Mouse (Mus musculus) midbrain, postnatal 0 days (tissue): Measurements from ENCODE around the gene Rasgef1b. TPM values are rescaled to one million over a fixed set of nuclear protein-coding genes. Genes with fewer than 3 reads are reported as not detected.

Experiments
- ATAC-seq: fragments of 200-750 bp; cut with Nextera tagmentation; 2 replicates; pipeline ENCODE4 v1.8.0; 2017; ENCODE audit warnings: moderate number of reproducible peaks, mild to moderate bottlenecking, moderate TSS enrichment, moderate library complexity; ENCODE audit not compliant: low FRiP score
- DNase-seq: peaks from one replicate; pipeline ENCODE4 v3.0.0-alpha.2; 2015; ENCODE audit warnings: low spot score
- H3K27ac ChIP-seq: fragments of 300-500 bp; sonication (generic); 2 replicates; pipeline ENCODE4 v1.5.1; 2014; ENCODE audit warnings: low read depth, mild to moderate bottlenecking, low read length, mixed read lengths
- H3K27me3 ChIP-seq: fragments of 300-500 bp; sonication (generic); 2 replicates; pipeline ENCODE4 v1.6.1; 2014; ENCODE audit warnings: low read length, control low read depth, mixed read lengths; ENCODE audit not compliant: insufficient read depth
- H3K36me3 ChIP-seq: fragments of 300-500 bp; sonication (generic); 2 replicates; pipeline ENCODE4 v1.6.1; 2014; ENCODE audit warnings: low read length, control low read depth, mixed read lengths; ENCODE audit not compliant: insufficient read depth
- H3K4me1 ChIP-seq: fragments of 300-500 bp; sonication (generic); 2 replicates; pipeline ENCODE4 v1.6.1; 2014; ENCODE audit warnings: mild to moderate bottlenecking, control low read depth, antibody characterized with exemption, low read length, mixed read lengths; ENCODE audit not compliant: insufficient read depth
- H3K4me2 ChIP-seq: fragments of 300-500 bp; sonication (generic); 2 replicates; pipeline ENCODE4 v1.6.1; 2014; ENCODE audit warnings: low read depth, mild to moderate bottlenecking, low read length, mixed read lengths; ENCODE audit not compliant: poor library complexity, severe bottlenecking
- H3K4me3 ChIP-seq: fragments of 300-500 bp; sonication (generic); 2 replicates; pipeline ENCODE4 v1.5.1; 2014; ENCODE audit warnings: low read depth, mild to moderate bottlenecking, low read length, moderate library complexity
- H3K9ac ChIP-seq: fragments of 300-500 bp; sonication (generic); replicated peaks from 2 replicates; pipeline ENCODE4 v1.6.1; 2014; ENCODE audit warnings: mild to moderate bottlenecking, low read length, moderate library complexity, mixed read lengths; ENCODE audit not compliant: poor library complexity, severe bottlenecking
- H3K9me3 ChIP-seq: fragments of 300-500 bp; sonication (generic); 2 replicates; pipeline ENCODE4 v1.6.1; 2016; ENCODE audit warnings: low read length, control low read depth
- CTCF ChIP-seq: IDR thresholded peaks from 2 replicates; pipeline ENCODE4 v1.5.1; 2016; ENCODE audit warnings: antibody characterized with exemption, mild to moderate bottlenecking
- WGBS: fragments of 180-500 bp; shearing (Covaris S2); extraction: QIAGEN DNeasy Blood & Tissue Kit; methylation state at CpG from one replicate; pipeline ENCODE4 v1.1.7; 2014; 5-methylcytosine and 5-hydroxymethylcytosine counted together
- polyA plus RNA-seq: library from polyadenylated mRNA; unstranded; fragments of >200 nt; fragmentation: Nextera tagmentation; extraction: Ambion mirVana; gene quantifications from 2 replicates; pipeline ENCODE4 v1.2.1, GENCODE M21; 2015
- total RNA-seq: library from RNA; depleted of rRNA; stranded (reverse); fragments of >200 nt; gene quantifications from 2 replicates; pipeline ENCODE4 v1.2.3, GENCODE M21; 2014

Rasgef1b gene
- total and polyA plus RNA-seq, 2 experiments from 2014 or later = 36.0 to 44.6 TPM

DNA sequence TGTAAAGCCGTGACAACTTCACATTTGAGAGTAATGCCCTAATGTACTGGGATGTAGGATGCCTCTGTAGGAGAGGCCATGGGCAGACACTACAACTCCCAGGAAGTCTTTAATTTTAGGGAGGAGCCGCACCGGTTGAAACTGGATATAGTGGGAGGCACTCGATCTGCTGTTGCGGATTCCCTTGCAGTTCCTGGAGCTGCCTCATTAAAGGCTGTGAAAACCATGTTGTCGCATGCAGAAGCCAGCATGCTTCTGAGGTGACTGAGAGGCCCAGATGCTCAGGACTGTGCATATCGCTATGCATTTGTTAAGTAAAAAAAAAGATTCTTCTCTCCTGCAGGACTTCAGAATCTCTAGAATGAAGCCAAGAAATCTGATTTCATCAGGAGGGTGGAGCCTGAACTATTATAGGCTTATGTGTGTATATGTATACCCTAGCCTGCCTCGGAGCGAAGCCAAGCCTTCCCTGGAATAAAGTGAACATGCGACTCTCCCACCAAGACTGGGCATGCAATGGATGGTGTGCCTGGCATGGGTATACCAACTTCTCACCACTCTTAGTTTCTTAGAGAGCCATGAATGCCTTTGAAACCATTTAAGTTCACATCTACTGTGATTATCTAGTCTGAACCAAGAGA is 130.3 kb downstream of the Rasgef1b start:
- Histone ChIP-seq H3K4me3 (no peak overlapping the region), H3K27ac (0 out of 2 replicates have a peak overlapping the region, but pooled peaks have one; percentile 43), H3K4me1 (no peaks in the 10 kb centered on the region; the same call in none of the 2 replicates), H3K36me3 (no peaks in the 10 kb centered on the region), H3K27me3 (no peaks in the 10 kb centered on the region), H3K9me3 (no peaks in the 10 kb centered on the region), H3K9ac (no peak overlapping the region), H3K4me2 (no peak overlapping the region)
- ATAC-seq = peak; percentile 75
- WGBS = 52% methylated on average over 10 of the region's 10 CpGs
- peak; percentile 63 for DNase-seq
- TF ChIP-seq CTCF = peak; percentile 24; the same call in 1 of the 2 replicates

DNA sequence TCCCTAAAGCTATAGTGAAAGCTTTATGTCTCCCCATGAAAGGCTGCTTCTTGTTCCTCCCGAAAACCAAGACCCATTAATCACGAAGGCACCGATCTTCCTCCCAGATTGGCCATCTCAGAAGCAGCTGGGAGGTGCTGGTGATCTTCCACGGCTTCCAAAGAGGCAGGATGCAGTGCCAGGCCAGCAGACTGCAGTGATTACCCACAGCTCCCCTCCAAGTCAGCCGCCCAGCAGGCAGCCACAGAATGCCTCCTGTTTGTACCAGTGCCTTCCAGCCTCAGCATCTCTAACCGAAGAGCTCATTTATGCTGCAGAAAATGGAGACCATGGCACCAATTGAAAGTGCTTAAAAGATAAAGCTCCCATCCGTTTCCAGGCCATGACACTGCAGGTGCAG is 131.2 kb downstream of the Rasgef1b start:
- Histone ChIP-seq H3K27ac (peak overlapping the region; percentile 8), H3K9ac (no peak overlapping the region), H3K9me3 (no peaks in the 10 kb centered on the region), H3K36me3 (no peaks in the 10 kb centered on the region), H3K4me1 (no peaks in the 10 kb centered on the region; the same call in none of the 2 replicates), H3K4me2 (no peak overlapping the region), H3K4me3 (no peak overlapping the region), H3K27me3 (no peaks in the 10 kb centered on the region)
- WGBS = 40% methylated on average over 7 of the region's 7 CpGs
- ATAC-seq (no peak), DNase-seq (peak; percentile 75)
- TF ChIP-seq CTCF = no peak

DNA sequence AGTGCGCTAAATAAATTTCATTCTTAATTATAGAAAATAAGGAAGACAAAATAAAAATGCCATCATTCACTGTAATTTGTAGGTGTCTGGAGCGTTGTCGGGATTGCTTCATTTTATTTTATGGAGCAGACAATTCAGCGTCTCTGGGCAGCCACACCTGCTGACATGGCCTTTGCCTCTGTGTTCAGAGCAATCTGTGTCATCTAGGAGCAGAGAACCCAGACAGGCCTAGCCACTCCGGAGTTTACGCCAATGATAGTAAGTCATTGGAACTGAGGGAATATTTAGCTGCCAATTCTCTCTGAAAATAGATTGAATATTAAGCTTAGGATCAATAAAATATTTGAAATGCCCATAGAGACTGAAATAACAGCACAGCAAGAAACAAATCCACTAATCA is 137.5 kb downstream of the Rasgef1b start:
- no peaks in the 10 kb centered on the region for H3K36me3 ChIP-seq
- H3K27me3 ChIP-seq = no peaks in the 10 kb centered on the region
- no peaks in the 10 kb centered on the region for H3K9me3 ChIP-seq
- no peaks in the 10 kb centered on the region for H3K4me1 ChIP-seq
- no peak for ATAC-seq
- no peak for DNase-seq
- WGBS = 72% methylated on average over 6 of the region's 6 CpGs
- no peak for TF ChIP-seq CTCF
- H3K4me3 ChIP-seq = no peak overlapping the region
- no peak overlapping the region for H3K4me2 ChIP-seq
- no peak overlapping the region for H3K9ac ChIP-seq
- H3K27ac ChIP-seq = no peak overlapping the region

DNA sequence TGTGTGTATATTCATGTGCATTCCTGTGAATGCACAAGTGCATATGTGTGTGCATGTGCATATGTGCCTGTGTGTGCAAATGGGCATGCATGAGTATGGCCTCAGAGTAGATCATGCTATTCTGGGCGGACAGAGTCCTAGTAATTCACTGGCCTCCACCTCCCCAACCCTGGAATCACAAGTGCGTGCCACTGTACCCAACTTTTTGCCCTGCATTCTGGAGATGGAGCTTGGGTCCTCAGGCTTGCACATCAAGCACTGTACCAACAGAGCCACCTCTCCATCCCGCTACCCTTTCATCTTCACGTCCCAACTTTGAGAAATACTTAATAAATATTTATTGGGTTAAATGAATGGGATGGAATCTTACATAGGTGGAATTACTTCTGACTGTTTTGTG is 138.3 kb downstream of the Rasgef1b start:
- Histone ChIP-seq H3K27ac (no peak overlapping the region), H3K9me3 (no peaks in the 10 kb centered on the region), H3K27me3 (no peaks in the 10 kb centered on the region), H3K9ac (no peak overlapping the region), H3K4me1 (no peaks in the 10 kb centered on the region), H3K4me3 (no peak overlapping the region), H3K36me3 (no peaks in the 10 kb centered on the region), H3K4me2 (no peak overlapping the region)
- no peak for TF ChIP-seq CTCF
- no peak for ATAC-seq
- no peak for DNase-seq
- 72% methylated on average over 4 of the region's 4 CpGs for WGBS

DNA sequence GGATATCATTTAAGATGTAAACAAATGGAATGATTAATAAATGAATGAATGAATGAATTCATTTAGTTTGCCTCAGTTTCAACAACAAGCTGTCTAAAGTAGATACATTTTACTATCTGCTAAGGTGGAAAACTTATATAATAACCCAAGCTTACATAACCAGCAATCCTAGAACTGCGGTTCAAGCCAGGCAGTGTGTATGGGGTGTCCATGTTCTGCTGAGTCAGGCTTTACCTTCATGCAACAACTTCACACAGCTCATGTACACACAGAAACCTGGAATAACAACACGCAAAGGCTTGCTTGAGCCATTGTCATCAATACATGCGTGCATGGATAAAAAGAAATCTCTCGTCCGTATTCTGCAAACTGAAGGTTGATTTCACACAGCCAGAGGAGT is 140.9 kb downstream of the Rasgef1b start:
- Histone ChIP-seq H3K27ac (no peak overlapping the region), H3K4me2 (no peak overlapping the region), H3K4me1 (no peaks in the 10 kb centered on the region), H3K9ac (no peak overlapping the region), H3K9me3 (no peaks in the 10 kb centered on the region), H3K27me3 (no peaks in the 10 kb centered on the region), H3K4me3 (no peak overlapping the region), H3K36me3 (no peaks in the 10 kb centered on the region)
- DNase-seq (no peak), ATAC-seq (no peak)
- no peak for TF ChIP-seq CTCF
- 66% methylated on average over 5 of the region's 5 CpGs for WGBS

DNA sequence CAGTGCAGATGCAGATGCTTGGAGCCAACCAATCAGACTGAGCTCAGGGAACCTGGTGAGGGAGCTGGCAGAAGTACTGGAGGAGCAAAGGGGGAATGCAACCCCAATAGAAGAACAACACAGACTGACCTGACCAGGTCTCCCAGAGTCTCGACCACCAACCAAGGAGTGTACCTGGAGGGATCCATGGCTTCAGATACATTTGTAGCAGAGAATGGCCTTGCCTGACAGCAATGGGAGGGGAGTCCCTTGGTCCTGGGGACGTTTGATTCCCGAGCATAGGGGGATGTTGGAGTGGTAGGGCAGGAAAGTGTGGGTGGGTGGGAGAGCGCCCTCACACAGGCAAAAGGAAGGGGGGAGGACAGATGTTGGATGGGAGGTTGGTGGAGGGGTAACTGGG is 141.3 kb downstream of the Rasgef1b start:
- Histone ChIP-seq H3K36me3 (no peaks in the 10 kb centered on the region), H3K4me3 (no peak overlapping the region), H3K4me1 (no peaks in the 10 kb centered on the region), H3K9ac (no peak overlapping the region), H3K27ac (no peak overlapping the region), H3K27me3 (no peaks in the 10 kb centered on the region), H3K9me3 (no peaks in the 10 kb centered on the region), H3K4me2 (no peak overlapping the region)
- no peak for TF ChIP-seq CTCF
- no peak for ATAC-seq
- WGBS = 80% methylated on average over 4 of the region's 4 CpGs
- DNase-seq = no peak
